Mouse (Mus musculus) heart, adult 10 weeks (tissue): ENCODE results near the gene 4933417A18Rik. TPM values are rescaled to one million over a fixed set of nuclear protein-coding genes. Genes with fewer than 3 reads are reported as not detected.

Experiments used
- polyA plus RNA-seq: library from polyadenylated mRNA; stranded (reverse); fragments of 350-450 nt; fragmentation: Illumina TruSeq; extraction: RNeasy Lipid Tissue Mini Kit (QIAGEN cat#74804); gene quantifications from one replicate; pipeline ENCODE4 v1.2.3, GENCODE M21; 2014; ENCODE audit warnings: low read depth, low replicate concordance

The 4933417A18Rik gene
- polyA plus RNA-seq = not detected

DNA sequence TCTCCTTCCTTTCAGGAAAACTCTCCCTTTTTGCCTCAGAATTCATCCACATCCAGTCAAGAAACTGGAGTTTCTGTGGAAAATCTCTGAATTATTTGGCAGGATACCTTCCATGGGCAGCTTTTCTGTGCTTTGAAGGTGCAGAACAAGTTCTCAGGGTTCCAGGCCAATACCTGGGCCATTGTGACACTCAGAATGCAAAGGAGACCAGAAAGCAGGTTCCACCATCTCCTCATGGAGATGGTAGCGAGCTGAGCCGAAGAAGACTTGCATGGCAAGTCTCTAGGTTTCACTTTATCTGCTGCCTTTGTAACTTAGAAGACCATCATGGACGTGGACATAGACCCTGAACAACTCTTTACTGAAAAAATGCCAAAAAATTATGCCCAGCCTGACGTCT, at the start of gene 4933417A18Rik, which contains the start of gene Fam217a:
Gene 4933417A18Rik, plus strand, starts transcription at position 200 of the 400 bp plus-strand sequence.
Gene Fam217a, minus strand, starts transcription at position 101 of the 400 bp plus-strand sequence.

DNA sequence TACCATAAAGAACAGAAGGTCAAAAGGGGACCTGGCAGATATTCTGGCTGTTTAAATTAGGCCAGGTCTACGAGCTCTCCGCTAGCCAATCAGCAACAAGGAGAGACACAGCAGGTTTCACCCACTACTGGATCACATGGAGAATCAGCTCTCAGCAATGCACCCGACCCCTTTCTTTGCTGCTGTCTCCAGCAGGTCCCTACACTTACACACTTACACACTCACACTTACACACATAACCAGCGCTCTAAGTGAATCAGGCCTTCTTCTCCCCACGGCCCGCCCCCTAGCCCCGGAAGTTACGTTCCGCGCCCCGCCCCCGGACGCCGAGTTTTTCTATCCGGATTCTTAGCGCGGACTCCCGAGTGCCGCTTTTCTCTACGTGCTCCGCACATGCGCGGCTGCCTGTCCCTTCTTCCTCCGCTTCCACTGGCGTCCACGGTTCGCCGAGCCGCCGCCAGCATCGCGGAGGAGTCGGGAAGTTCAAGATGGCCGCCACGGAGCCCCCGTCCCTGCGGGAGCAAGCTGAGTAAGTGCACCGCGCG, 49.0 kb upstream of the 4933417A18Rik start, which contains the start of gene Prpf4b:
Gene Prpf4b, plus strand, starts transcription at position 137 of the 545 bp plus-strand sequence.

DNA sequence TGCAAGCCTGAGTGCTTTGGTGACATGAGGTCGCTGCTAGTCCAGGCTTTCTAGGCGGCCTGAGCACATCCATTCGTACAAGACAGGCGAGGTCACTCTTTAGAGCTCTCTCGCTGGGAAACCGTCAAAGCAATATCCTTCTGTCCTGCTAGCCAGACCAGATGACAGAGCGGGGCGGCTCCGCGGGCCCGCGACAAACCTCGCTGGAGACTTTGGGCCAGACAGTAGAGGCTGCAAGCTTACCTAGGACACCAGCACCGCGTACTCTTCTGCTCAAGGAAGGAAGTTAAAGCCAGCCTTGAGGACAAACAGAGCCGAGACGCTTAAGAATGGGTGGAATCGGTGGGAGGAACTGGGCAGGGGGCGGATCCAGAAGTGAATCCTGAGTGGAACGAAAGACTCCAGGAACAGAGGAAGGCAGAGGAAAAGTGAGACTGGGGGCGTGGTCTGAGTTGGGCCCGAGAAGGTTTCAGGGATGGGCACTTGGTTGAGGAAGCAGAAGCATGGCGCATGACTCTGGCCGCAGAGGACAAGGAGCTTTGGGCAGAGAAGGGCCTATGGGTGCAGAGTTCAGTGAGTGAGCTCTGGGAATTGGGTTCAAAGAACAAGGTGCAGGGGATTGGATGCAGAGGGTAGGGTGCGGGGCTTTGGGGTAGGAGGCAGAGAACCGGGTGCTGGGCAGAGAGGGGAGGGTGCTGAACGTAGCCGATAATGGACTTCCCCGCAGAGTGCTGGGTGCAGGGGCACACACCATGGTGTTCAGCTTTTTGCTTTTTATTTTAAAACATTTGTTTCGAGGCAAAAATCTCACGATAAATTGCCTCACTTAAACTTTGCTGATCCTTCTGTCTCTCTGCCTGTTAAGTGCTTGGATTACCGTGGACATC, 39.5 kb downstream of the 4933417A18Rik start, which contains the start of gene Eci3:
Gene Eci3, minus strand, starts transcription at position 300 of the 887 bp plus-strand sequence.

Other genes with a start within 250 kb of the 4933417A18Rik start
- gene Fam50b, start 189.6 kb upstream of the 4933417A18Rik start, polyA plus RNA-seq = not detected
- gene Prpf4b, start 49.1 kb upstream of the 4933417A18Rik start, polyA plus RNA-seq = 48.9 TPM
- 0.52 TPM for gene Fam217a, start 99 bp upstream of the 4933417A18Rik start, polyA plus RNA-seq
- 0.37 TPM for gene Eci3, start 39.4 kb downstream of the 4933417A18Rik start, polyA plus RNA-seq
- 244 TPM for gene Eci2, start 102.7 kb downstream of the 4933417A18Rik start, polyA plus RNA-seq